Mouse (Mus musculus): ENCODE results near the gene Epha10. TPM values are rescaled to one million over a fixed set of nuclear protein-coding genes. Genes with fewer than 3 reads are reported as not detected.
"Not testable (repeated sequence)": the region's sequence is repeated elsewhere in the genome, so short reads cannot be mapped to it uniquely, and the experiment has no call there.

Epha10 gene
- polyA plus RNA-seq, 1 experiment = 0.04 TPM

DNA sequence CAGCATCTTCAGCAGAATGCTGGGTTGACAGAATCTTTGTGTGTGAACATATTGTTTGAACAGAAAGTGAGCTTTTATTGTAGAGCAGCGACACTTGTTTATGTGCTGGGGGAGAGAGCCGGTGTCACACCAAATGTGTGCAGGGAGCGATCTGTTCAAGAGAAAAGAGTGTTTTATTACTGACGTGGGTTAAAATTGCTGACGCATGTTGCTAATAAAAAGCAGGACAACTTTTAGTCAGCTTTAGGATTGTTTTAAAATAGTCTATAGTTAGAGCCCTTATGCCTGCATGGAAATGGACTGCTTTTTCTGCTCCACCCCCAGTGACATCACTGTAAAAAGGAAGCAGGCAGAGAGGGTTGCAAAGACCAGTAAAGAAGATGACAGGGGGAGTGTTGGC, 10.1 kb downstream of the Epha10 start:
- 54% methylated on average over 5 of the region's 5 CpGs for WGBS
- no peak for DNase-seq (ENCODE audit: low read depth, low spot score)

DNA sequence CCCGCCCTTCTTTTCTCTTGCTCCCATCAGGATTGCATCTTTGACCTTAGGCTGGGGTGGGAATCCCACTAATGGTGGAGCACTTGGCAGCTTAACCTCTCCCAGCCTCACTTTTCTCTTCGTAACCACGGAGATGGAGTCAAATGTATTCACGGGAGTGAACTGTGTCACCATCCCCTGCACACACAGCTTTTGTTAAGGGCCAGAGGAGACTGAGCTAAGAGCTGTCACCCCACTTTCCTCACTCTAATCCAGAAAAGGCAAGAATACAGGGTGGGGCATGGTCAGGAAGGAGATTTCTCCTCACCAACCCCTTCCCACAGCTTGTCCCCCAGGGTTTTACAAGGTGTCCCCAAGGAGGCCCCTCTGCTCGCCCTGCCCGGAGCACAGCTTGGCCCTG, 13.1 kb downstream of the Epha10 start:
- no peak for DNase-seq (ENCODE audit: low read depth, low spot score)
- WGBS = 27% methylated on average over 6 of the region's 6 CpGs

DNA sequence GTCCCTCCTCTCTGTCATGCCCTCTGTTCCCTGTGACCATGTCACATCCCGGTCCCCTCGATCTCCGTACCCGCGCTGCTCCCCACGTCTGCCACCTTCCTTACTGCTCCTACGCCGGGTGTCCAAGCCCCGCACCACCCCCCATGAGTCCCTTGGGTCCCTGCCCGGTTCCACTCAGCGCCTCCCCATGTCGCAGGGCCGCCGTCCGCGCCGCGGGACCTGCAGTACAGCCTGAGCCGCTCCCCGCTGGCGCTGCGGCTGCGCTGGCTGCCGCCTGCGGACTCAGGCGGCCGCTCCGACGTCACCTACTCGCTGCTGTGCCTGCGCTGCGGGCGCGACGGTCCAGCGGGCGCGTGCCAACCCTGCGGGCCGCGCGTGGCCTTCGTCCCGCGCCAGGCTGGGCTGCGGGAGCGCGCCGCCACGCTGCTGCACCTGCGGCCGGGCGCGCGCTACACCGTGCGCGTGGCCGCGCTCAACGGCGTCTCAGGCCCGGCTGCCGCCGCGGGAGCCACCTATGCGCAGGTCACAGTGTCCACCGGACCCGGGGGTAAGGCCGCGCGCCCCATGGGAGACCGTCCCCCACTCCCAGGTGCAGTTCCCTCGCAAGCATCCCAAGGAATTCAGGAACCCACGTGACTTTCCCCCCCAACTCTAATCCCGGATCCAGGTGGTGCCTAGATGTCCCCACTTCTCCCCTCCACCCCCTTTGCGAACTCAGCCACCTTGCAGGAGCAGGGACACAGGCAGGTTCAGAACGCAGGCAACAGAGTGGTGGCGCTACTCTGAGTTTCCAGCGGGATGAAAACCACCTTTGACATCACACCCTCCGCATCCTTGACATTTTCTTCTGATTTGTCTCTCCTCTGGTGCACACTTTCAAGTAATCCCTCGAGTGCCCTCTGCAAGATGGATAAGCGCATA, 14.1 kb downstream of the Epha10 start:
- 3% methylated on average over 83 of the region's 83 CpGs for WGBS
- DNase-seq (ENCODE audit: low read depth, low spot score) = no peak

GRCm38 (mm10) chr4:124898428-124898827, 17.7 kb downstream of the Epha10 start:
- DNase-seq (ENCODE audit: low read depth, low spot score) = no peak
- 69% methylated on average over 10 of the region's 10 CpGs for WGBS

DNA sequence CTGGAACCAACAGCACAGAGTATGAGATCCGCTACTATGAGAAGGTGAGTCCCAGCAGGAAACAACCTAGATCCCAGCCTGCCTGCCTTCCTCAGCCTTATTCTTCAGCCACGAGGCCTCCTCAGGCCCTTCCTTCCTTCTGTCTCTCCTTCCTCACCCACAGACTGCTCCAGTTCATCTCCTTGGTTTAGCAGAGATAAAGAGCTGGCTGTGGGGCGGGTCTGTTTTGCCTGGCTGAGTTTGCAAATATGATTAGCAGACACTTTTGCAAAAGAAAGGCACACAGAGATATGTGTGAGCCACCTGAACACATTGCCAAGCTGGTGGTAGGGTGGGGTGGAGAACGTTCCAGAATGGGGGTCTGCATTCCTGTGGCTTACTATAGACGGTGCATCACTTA, 19.2 kb downstream of the Epha10 start:
- WGBS = 46% methylated on average over 5 of the region's 5 CpGs
- no peak for DNase-seq (ENCODE audit: low read depth, low spot score)

GRCm38 (mm10) chr4:124905417-124905816, 24.7 kb downstream of the Epha10 start:
- 61% methylated on average over 4 of the region's 4 CpGs for WGBS
- no peak for DNase-seq (ENCODE audit: low read depth, low spot score)

- WGBS = 14% methylated on average over 21 of the region's 21 CpGs
These were observed 25.5 kb downstream of the Epha10 start for GRCm38 (mm10) chr4:124905971-124906822.

DNA sequence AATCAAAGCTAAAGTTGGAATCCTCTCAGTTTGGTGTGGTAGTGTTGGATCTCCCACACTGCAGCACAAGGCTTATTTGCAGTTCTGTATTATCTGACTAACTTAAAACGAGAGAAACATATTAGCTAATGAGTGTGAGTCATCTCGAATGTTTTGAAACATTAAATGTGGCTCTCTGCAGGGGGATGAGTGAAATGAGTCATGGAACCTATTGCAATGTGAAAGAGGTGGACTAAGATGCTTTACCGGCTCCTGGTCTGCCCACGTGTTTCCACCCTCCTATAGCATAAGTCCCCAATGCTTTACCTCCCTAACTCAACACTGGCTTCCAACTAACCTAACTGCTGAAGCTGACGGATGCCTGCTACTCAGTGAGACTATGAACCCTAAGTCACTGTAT, 47.4 kb downstream of the Epha10 start:
- no peak for DNase-seq (ENCODE audit: low read depth, low spot score)
- 83% methylated on average over 5 of the region's 5 CpGs for WGBS

More at GRCm38 (mm10) chr4:124905971-124906822, 25.5 kb downstream of the Epha10 start:
- no peak for DNase-seq (ENCODE audit: low read depth, low spot score)

- peak; percentile 88 for DNase-seq (ENCODE audit: low read depth, low spot score)
- WGBS = under 1% methylated on average over 52 of the region's 52 CpGs
These were observed 56.1 kb downstream of the Epha10 start, which contains the start of gene 9930104L06Rik for GRCm38 (mm10) chr4:124936613-124937471. Gene 9930104L06Rik, plus strand, starts transcription at chr4:124937048.

GRCm38 (mm10) chr4:124939211-124939610, 58.5 kb downstream of the Epha10 start, which contains the start of gene Cdca8:
Gene Cdca8, minus strand, starts transcription at chr4:124939311.
- 92% methylated on average over 4 of the region's 4 CpGs for WGBS
- DNase-seq (ENCODE audit: low read depth, low spot score) = not testable (repeated sequence)

GRCm38 (mm10) chr4:124943022-124943421, 62.3 kb downstream of the Epha10 start:
- DNase-seq (ENCODE audit: low read depth, low spot score) = peak; percentile 46
- WGBS = under 1% methylated on average over 4 of the region's 4 CpGs

GRCm38 (mm10) chr4:124943781-124944180, 63.1 kb downstream of the Epha10 start:
- WGBS = 88% methylated on average over 5 of the region's 5 CpGs
- DNase-seq (ENCODE audit: low read depth, low spot score) = no peak

DNA sequence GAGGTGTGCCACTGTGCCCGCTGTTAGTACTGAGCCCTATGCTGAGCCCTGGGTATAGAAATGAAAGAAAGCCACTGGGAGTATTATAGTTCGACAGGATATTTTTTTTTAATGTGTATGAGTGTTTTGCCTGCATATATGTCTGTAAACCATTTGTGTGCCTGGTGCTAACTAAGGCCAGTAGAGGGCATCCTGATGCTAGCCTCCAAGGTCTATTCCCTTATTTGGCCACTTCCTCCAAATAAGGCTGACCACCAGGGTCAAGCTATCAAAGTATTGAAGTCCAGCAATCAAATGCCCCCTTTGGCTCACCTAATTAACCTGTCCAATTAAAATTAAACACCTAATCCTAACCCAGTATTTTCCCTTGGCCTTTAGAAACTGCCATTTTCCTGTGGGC, 64.3 kb downstream of the Epha10 start:
- WGBS = 73% methylated on average over 2 of the region's 2 CpGs
- no peak for DNase-seq (ENCODE audit: low read depth, low spot score)

DNA sequence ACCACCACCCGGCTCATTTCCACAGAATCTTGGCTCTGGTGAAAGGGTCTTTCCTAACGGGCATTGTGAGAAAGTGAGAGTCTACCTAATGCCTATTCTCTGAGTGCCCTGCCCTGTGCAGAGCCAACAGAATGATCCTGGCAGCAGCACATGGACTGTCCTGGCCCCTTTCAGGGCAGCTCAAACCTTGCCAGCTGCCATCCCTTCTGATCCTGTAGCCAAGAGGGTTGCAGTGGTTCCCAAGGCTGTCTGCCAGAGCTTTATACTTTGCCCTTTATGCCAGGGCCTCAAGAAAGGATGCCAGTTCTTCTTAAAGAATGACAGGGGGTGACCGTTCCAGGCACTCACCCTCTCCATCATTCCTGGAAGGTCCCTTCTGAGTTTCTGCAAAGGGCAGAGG, 68.8 kb downstream of the Epha10 start:
- 76% methylated on average over 3 of the region's 3 CpGs for WGBS
- no peak for DNase-seq (ENCODE audit: low read depth, low spot score)

DNA sequence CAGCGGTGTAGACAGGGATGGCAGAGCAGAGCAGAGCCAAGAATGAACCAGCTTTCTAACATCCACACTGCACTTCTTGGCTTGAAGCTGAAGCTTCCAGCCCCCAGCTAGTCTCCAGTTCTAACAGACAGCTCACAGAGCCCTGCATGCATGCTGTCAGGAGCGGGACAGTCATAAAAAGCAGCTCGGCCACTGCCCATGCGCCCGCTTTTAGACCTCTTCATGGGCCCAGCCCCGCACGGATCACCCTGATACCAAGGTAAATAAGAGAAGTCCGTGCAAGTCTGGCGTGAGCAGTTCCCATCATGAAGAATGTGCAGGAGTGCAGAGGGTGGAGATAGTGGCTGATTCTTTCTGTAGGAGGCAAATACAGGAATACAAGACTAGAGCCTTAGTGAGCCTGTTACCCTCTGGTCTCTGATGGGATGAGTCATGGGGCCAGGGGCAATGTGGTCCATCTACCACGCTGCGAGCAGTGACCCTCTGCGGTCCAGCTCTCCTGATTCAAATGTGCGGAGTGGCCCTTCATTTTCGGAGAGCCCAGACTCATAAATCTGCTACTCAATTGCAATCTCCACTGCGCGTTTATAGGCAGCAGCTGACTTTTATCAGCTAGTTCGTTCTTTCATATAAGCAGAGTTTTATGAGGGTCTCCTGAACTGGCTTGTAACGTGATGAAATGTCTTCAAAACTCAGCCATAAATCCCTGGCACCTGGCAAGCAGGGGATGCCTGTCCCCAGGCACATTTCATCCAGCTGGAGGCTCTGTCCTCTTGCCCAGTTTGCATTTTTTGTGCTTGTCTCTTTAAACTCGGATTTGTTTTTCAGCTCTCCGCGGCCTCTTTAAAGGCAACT, 69.7 kb downstream of the Epha10 start:
- 21% methylated on average over 21 of the region's 21 CpGs for WGBS
- DNase-seq (ENCODE audit: low read depth, low spot score) = no peak

DNA sequence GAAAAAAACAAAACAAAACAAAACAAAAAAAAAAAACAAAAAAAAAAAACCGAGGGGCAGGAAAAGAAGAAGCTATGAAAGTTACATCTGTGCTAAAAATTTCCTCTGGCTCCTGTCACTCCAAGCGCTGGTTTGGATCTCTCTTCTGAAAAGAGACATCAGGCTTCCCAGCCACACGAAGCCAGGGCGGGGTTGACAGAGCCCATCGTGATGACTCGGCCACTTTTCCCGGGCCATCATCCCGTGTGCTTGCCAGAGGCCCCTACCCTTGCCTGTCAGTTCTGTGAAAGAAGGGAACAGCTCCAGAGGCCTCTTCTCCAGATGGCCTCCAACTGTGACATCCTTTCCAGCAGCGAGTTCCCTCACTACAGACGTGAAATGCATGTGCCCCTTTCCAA, 70.3 kb downstream of the Epha10 start:
- DNase-seq (ENCODE audit: low read depth, low spot score) = no peak
- WGBS = 22% methylated on average over 10 of the region's 10 CpGs

GRCm38 (mm10) chr4:124953546-124953945, 72.8 kb downstream of the Epha10 start:
- DNase-seq (ENCODE audit: low read depth, low spot score) = no peak
- 46% methylated on average over 4 of the region's 4 CpGs for WGBS

- no peak for DNase-seq (ENCODE audit: low read depth, low spot score)
- 74% methylated on average over 2 of the region's 2 CpGs for WGBS
These were observed 76.6 kb downstream of the Epha10 start for GRCm38 (mm10) chr4:124957284-124957683.

GRCm38 (mm10) chr4:124959062-124959461, 78.4 kb downstream of the Epha10 start:
- DNase-seq (ENCODE audit: low read depth, low spot score) = no peak
- WGBS = 53% methylated on average over 11 of the region's 11 CpGs
